Mouse (Mus musculus) heart, adult 2 months (tissue): ENCODE data around the gene Tsks. TPM values are rescaled to one million over a fixed set of nuclear protein-coding genes. Genes with fewer than 3 reads are reported as not detected.

Experiments
- DNase-seq, 2 experiments: peaks; one replicate each; pipeline ENCODE4 v3.0.0; 2021
- H3K27ac ChIP-seq: fragments of 200-600 bp; 2 replicates; pipeline ENCODE4 v1.8.1; 2022
- H3K27me3 ChIP-seq: fragments of 200-500 bp; 2 replicates; pipeline ENCODE4 v1.6.1; 2012; ENCODE audit warnings: mild to moderate bottlenecking, low read length, inconsistent platforms, mixed read lengths; ENCODE audit not compliant: control insufficient read depth, insufficient read depth
- H3K36me3 ChIP-seq: fragments of 200-500 bp; 2 replicates; pipeline ENCODE4 v1.6.1; 2012; ENCODE audit warnings: low read length, inconsistent platforms; ENCODE audit not compliant: control insufficient read depth, insufficient read depth
- H3K4me1 ChIP-seq: fragments of 200-500 bp; 2 replicates; pipeline ENCODE4 v1.6.1; 2011; ENCODE audit warnings: low read length; ENCODE audit not compliant: control insufficient read depth, insufficient read depth
- H3K4me3 ChIP-seq: fragments of 200-600 bp; 2 replicates; pipeline ENCODE4 v1.8.1; 2022
- H3K79me2 ChIP-seq: fragments of 200-500 bp; replicated peaks from 2 replicates; pipeline ENCODE4 v1.6.1; 2012; ENCODE audit warnings: mild to moderate bottlenecking, inconsistent platforms, low read length, moderate library complexity, mixed read lengths; ENCODE audit not compliant: control insufficient read depth, insufficient read depth
- H3K9ac ChIP-seq: fragments of 200-500 bp; 2 replicates; pipeline ENCODE4 v1.6.1; 2012; ENCODE audit warnings: low read depth, mild to moderate bottlenecking, control low read depth, inconsistent platforms, low read length, mixed read lengths
- CTCF ChIP-seq: fragments of 200-600 bp; IDR thresholded peaks from 2 replicates; pipeline ENCODE4 v1.8.1; 2022; ENCODE audit warnings: antibody characterized with exemption, mild to moderate bottlenecking, moderate library complexity
- EP300 ChIP-seq: fragments of 200-500 bp; IDR thresholded peaks from 2 replicates; pipeline ENCODE4 v1.6.1; 2011; ENCODE audit warnings: low read depth, low read length, control low read depth; ENCODE audit not compliant: insufficient read depth
- POLR2A ChIP-seq: fragments of 200-500 bp; IDR thresholded peaks from 2 replicates; pipeline ENCODE4 v1.6.1; 2011; ENCODE audit warnings: mild to moderate bottlenecking, low read depth, low read length, control low read depth; ENCODE audit not compliant: insufficient read depth
- WGBS: fragments of 180-500 bp; shearing (Covaris S2); methylation state at CpG from one replicate; pipeline ENCODE4 v1.1.7; 2018; 5-methylcytosine and 5-hydroxymethylcytosine counted together
- intact Hi-C: fragments of 180-260 bp; cut with DNase I; formaldehyde crosslinking; loops from one replicate; pipeline ENCODE4 v1.15.1; 2025
- polyA plus RNA-seq: library from polyadenylated mRNA; depleted of rRNA; stranded (reverse); fragments of >200 nt; gene quantifications from 2 replicates; pipeline ENCODE4 v1.2.3, GENCODE M21; 2012
- total RNA-seq, 2 experiments: library from RNA; stranded (reverse); gene quantifications; 2 replicates each; pipeline ENCODE4 v1.2.3; 2021

Gene Tsks
- total and polyA plus RNA-seq, 3 experiments = 1.5 TPM; not detected in 2

GRCm38 (mm10) chr7:44928570-44928969, 14.4 kb upstream of the Tsks start:
- TF ChIP-seq CTCF = no peak
- no peaks in the 10 kb centered on the region for H3K27me3 ChIP-seq
- H3K4me3 ChIP-seq = peak overlapping the region; percentile 80
- H3K9ac ChIP-seq = peak overlapping the region; percentile 88
- no peak for DNase-seq
- no peaks in the 10 kb centered on the region; the same call in 1 of the 2 replicates for H3K79me2 ChIP-seq
- H3K36me3 ChIP-seq = no peaks in the 10 kb centered on the region
- H3K27ac ChIP-seq = peak overlapping the region; percentile 89
- H3K4me1 ChIP-seq = peaks cover 3% of the 10 kb centered on the region
- intact Hi-C loops = loop anchor here (2.0 kb wide), 1 partner anchor 32 kb away; the partner anchor contains the start of gene Fuz
- 0% methylated on average over 1 of the region's 1 CpGs for WGBS

DNA sequence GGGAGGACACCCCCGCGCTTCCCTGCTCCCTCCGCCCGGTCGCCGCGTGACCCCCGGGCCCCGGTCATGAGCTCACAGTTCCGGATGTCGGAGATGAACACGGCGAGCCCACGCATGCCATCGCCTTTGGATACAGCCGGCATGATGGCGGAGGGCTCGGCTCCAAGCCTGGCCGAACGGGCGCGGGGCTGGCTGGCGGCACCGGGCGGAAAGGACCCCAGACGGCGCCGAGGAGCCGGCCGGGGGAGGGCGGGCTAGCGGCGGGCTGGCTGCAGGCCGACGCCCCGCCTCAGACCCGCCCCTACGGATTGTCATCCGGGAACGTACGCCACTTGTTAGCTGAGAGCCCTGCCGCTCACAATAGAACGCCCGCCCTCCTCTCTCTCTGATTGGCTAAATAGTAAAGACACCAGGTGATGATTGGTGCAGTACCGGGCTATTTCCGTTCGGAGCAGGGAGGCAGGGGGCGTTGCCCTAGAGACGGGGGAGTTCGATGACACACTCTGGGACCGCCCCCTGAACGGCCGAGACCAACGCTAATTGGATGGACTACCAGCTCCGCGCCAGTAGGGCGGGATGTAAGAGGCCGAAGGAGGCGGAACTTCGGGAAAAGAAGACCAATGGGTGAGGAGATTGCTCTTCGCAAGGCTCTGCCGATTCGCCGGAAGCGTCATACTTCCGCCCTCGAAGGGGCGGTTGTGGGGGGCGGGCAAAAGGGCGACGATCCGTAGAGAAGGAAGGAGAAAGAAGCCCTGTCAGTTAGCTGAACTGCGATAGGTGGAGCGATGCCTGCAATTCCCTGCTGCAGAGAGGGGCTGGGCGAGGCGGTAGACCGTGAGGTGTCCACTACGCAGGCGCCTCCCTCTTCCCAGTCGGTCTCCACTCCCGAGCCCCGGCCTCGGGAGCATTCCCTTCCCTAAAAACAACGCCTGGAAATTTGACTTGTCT, 13.5 kb upstream of the Tsks start, which contains the start of gene Ap2a1:
Gene Ap2a1 (minus strand): TSS at position 293 of the 948 bp plus-strand sequence.
- TF ChIP-seq POLR2A = peak; percentile 93
- TF ChIP-seq CTCF = peak; percentile 24
- TF ChIP-seq EP300 = 0 out of 2 replicates have a peak, but pooled peaks have one; percentile 47
- H3K79me2 ChIP-seq = no peaks in the 10 kb centered on the region; the same call in 1 of the 2 replicates
- H3K4me3 ChIP-seq = peak within 1 kb of the TSS; percentile 80
- intact Hi-C loops = loop anchor here (2.0 kb wide), 2 partner anchors 23 to 33 kb away; partner anchors contain the start of gene Fuz
- peak within 1 kb of the TSS; percentile 88 for H3K9ac ChIP-seq
- H3K27ac ChIP-seq = peak within 1 kb of the TSS; percentile 97
- H3K36me3 ChIP-seq = no peaks in the 10 kb centered on the region
- peak; percentile 97 to 100 for DNase-seq
- peaks cover 3% of the 10 kb centered on the region for H3K4me1 ChIP-seq
- H3K27me3 ChIP-seq = no peaks in the 10 kb centered on the region
- under 1% methylated on average over 83 of the region's 84 CpGs for WGBS

DNA sequence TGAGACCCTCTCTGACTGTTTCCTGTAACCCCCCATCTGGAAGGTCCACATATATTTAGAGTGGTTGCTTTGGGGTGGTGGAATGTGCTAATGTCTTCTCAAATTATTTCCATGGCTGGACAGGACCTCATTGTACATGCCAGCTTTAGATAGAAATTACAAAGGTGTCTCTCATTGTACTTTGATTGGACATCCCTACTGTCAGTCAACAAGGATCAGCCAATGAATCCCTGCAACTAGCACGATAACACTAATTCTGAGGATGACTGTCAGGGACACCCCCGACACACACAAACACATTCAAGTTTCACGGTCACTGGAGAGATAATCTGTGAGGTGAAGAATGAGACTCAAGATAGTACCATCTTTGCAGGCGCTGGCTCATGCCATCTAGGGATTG, 4.3 kb upstream of the Tsks start:
- DNase-seq = no peak
- Histone ChIP-seq H3K27ac (no peak overlapping the region), H3K36me3 (no peaks in the 10 kb centered on the region), H3K4me3 (no peak overlapping the region), H3K4me1 (no peaks in the 10 kb centered on the region), H3K9ac (no peak overlapping the region), H3K79me2 (no peaks in the 10 kb centered on the region), H3K27me3 (no peaks in the 10 kb centered on the region)
- TF ChIP-seq EP300 (no peak), CTCF (no peak), POLR2A (no peak)
- 87% methylated on average over 4 of the region's 4 CpGs for WGBS
- intact Hi-C loops = no loop called here

DNA sequence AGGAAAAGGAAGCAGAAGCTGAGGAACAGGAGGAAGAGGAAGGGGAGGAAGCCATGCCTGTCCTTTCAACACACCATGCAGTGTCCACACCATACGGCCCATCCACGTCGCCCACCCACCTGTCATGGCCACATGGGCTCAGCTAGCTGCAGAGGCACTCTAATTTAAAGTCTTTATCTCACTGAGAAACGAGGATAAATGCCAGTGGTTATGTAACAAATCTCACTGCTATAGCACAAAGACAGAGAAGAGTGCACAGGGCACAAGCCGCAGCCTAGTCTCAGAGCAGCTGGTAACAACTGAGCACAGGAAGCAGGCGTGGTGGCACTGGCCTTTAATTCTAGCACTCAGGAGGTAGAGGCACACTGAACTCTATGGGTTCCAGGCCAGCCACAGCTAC, 6.9 kb downstream of the Tsks start:
- Histone ChIP-seq H3K79me2 (no peaks in the 10 kb centered on the region), H3K27ac (no peak overlapping the region), H3K27me3 (no peaks in the 10 kb centered on the region), H3K4me1 (peaks cover 1% of the 10 kb centered on the region), H3K4me3 (no peak overlapping the region), H3K36me3 (no peaks in the 10 kb centered on the region), H3K9ac (no peak overlapping the region)
- TF ChIP-seq EP300 = no peak
- TF ChIP-seq CTCF = no peak
- no peak for TF ChIP-seq POLR2A
- DNase-seq = no peak
- 57% methylated on average over 6 of the region's 6 CpGs for WGBS
- intact Hi-C loops = no loop called here

- peak overlapping the region; percentile 74 for H3K9ac ChIP-seq
- peak; percentile 83 to 85 for DNase-seq
- no peaks in the 10 kb centered on the region for H3K36me3 ChIP-seq
- H3K27ac ChIP-seq = peak overlapping the region; percentile 78
- H3K4me3 ChIP-seq = peak overlapping the region; percentile 70
- TF ChIP-seq EP300 = no peak
- peak; percentile 68 for TF ChIP-seq POLR2A
- peaks cover 1% of the 10 kb centered on the region for H3K4me1 ChIP-seq
- under 1% methylated on average over 10 of the region's 10 CpGs for WGBS
- H3K79me2 ChIP-seq = no peaks in the 10 kb centered on the region
- intact Hi-C loops = loop anchor here (2.0 kb wide), 1 partner anchor 21 kb away; no protein-coding TSS in a partner anchor
- no peaks in the 10 kb centered on the region for H3K27me3 ChIP-seq
Observed at GRCm38 (mm10) chr7:44951960-44952359, 9.0 kb downstream of the Tsks start.
